Mouse (Mus musculus) forebrain, postnatal 0 days (tissue): ENCODE results near the gene Trrap. TPM values are rescaled to one million over a fixed set of nuclear protein-coding genes. Genes with fewer than 3 reads are reported as not detected.

ENCODE experiments used
- ATAC-seq: fragments of 200-750 bp; cut with Nextera tagmentation; 2 replicates; pipeline ENCODE4 v1.8.0; 2017; ENCODE audit warnings: mild to moderate bottlenecking, moderate library complexity
- DNase-seq: peaks from one replicate; pipeline ENCODE4 v3.0.0-alpha.2; 2015
- H3K27ac ChIP-seq: fragments of 300-500 bp; sonication (generic); 2 replicates; pipeline ENCODE4 v1.5.1; 2014; ENCODE audit warnings: low read depth, mild to moderate bottlenecking, antibody characterized with exemption, low read length, moderate library complexity, mixed read lengths
- H3K27me3 ChIP-seq: fragments of 300-500 bp; sonication (generic); 2 replicates; pipeline ENCODE4 v1.6.1; 2014; ENCODE audit warnings: mild to moderate bottlenecking, low read length, mixed read lengths; ENCODE audit not compliant: insufficient read depth
- H3K36me3 ChIP-seq: fragments of 300-500 bp; sonication (generic); 2 replicates; pipeline ENCODE4 v1.6.1; 2014; ENCODE audit warnings: mild to moderate bottlenecking, moderate library complexity; ENCODE audit not compliant: insufficient read depth
- H3K4me1 ChIP-seq: fragments of 300-500 bp; sonication (generic); 2 replicates; pipeline ENCODE4 v1.6.1; 2014; ENCODE audit warnings: antibody characterized with exemption; ENCODE audit not compliant: insufficient read depth
- H3K4me2 ChIP-seq: fragments of 300-500 bp; sonication (generic); 2 replicates; pipeline ENCODE4 v1.6.1; 2014; ENCODE audit warnings: low read depth, mild to moderate bottlenecking, moderate library complexity
- H3K4me3 ChIP-seq: fragments of 300-500 bp; sonication (generic); 2 replicates; pipeline ENCODE4 v1.5.1; 2014; ENCODE audit warnings: low read depth, low read length, mixed read lengths
- H3K9ac ChIP-seq: fragments of 300-500 bp; sonication (generic); 2 replicates; pipeline ENCODE4 v1.6.1; 2014; ENCODE audit warnings: mild to moderate bottlenecking
- H3K9me3 ChIP-seq: fragments of 300-500 bp; sonication (generic); 2 replicates; pipeline ENCODE4 v1.6.1; 2016; ENCODE audit warnings: low read length
- CTCF ChIP-seq: sonication (generic); IDR thresholded peaks from 2 replicates; pipeline ENCODE4 v1.5.1; 2016; ENCODE audit warnings: antibody characterized with exemption, control low read depth, low read depth
- WGBS: fragments of 180-500 bp; shearing (Covaris S2); extraction: QIAGEN DNeasy Blood & Tissue Kit; methylation state at CpG from one replicate; pipeline ENCODE4 v1.1.7; 2014; 5-methylcytosine and 5-hydroxymethylcytosine counted together
- polyA plus RNA-seq: library from polyadenylated mRNA; unstranded; fragments of >200 nt; fragmentation: Nextera tagmentation; extraction: Ambion mirVana; gene quantifications from 2 replicates; pipeline ENCODE4 v1.2.1, GENCODE M21; 2015
- total RNA-seq: library from RNA; depleted of rRNA; stranded (reverse); fragments of >200 nt; gene quantifications from 2 replicates; pipeline ENCODE4 v1.2.3, GENCODE M21; 2014

Gene Trrap
- total and polyA plus RNA-seq, 2 experiments from 2014 or later = 47.1 to 125 TPM

DNA sequence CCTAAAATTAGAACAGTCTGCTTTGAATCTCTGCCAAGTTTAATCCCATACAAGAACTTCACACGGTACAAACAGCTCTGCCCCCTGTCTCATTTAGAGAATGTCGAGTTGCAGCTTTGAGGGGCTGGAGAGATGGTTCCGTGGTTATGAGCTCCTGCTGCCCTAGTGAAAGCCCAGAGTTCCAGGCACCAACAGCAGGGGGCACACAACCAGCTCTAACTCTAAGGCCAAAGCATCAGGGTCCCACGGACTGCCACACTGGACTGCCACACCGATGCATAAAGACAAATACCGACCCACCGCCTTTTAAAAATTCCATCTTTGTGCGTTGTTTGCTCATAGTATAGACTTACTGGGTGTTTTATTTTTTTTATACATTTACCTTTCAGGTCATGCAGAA lies 99.4 kb downstream of the Trrap start:
- no peak overlapping the region for H3K27ac ChIP-seq
- no peaks in the 10 kb centered on the region for H3K36me3 ChIP-seq
- peak; percentile 26 for DNase-seq
- no peaks in the 10 kb centered on the region for H3K4me1 ChIP-seq
- H3K27me3 ChIP-seq = no peaks in the 10 kb centered on the region
- no peak overlapping the region for H3K4me3 ChIP-seq
- 63% methylated on average over 8 of the region's 8 CpGs for WGBS
- peak; percentile 55 for TF ChIP-seq CTCF
- no peak overlapping the region for H3K4me2 ChIP-seq
- ATAC-seq = peak; percentile 45; the same call in 1 of the 2 replicates
- no peak overlapping the region for H3K9ac ChIP-seq
- H3K9me3 ChIP-seq = no peaks in the 10 kb centered on the region

DNA sequence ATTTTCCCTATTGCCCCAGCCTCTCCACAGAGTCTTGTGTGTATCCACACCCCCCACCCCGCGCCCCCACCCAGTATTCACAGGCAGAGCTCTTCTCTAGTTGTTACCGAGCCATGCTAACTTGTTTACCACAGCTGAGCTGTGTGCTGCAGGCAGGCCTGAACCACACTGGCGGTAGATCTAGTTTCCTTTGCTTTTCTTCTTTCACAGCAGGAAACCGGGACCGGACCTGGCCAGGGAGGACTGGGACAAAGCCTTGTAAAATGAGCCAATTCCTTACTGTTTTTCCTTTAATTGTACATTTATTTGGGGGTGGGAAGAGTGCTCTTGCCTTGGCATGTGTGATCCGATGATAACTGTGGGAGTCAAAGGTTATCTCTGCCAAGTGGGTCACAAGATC lies 101.9 kb downstream of the Trrap start:
- Histone ChIP-seq H3K9me3 (no peaks in the 10 kb centered on the region), H3K4me3 (no peak overlapping the region), H3K36me3 (no peaks in the 10 kb centered on the region), H3K27me3 (no peaks in the 10 kb centered on the region), H3K4me2 (no peak overlapping the region), H3K27ac (no peak overlapping the region), H3K9ac (no peak overlapping the region), H3K4me1 (no peaks in the 10 kb centered on the region)
- TF ChIP-seq CTCF = no peak
- DNase-seq (no peak), ATAC-seq (no peak)
- WGBS = 49% methylated on average over 7 of the region's 7 CpGs

- Histone ChIP-seq H3K9ac (no peak overlapping the region), H3K4me2 (no peak overlapping the region), H3K27ac (no peak overlapping the region), H3K27me3 (no peaks in the 10 kb centered on the region), H3K9me3 (no peaks in the 10 kb centered on the region), H3K4me3 (no peak overlapping the region), H3K36me3 (no peaks in the 10 kb centered on the region), H3K4me1 (no peaks in the 10 kb centered on the region)
- ATAC-seq = no peak
- WGBS = 80% methylated on average over 7 of the region's 7 CpGs
- DNase-seq = no peak
- TF ChIP-seq CTCF = no peak
Measured at GRCm38 (mm10) chr5:144870782-144871181, 103.2 kb downstream of the Trrap start.

DNA sequence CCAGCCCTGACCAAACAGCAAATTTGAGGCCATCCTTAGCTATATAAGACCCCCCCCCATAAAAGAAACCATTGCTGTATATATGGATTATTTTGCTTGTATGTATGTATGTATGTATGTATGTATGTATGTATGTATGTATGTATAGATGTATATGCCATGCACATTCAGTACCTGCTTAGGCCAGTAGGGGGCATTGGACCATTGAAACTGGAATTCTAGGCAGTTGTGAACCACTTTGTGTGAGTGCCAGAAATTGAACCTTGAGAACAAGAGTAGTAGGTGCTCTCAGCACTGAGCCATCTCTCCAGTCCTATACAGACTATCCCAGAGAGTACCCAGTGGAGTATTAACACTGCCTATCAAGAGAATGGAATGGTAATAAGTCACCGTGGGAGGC lies 104.2 kb downstream of the Trrap start:
- 97% methylated on average over 1 of the region's 1 CpGs for WGBS
- Histone ChIP-seq H3K4me1 (no peaks in the 10 kb centered on the region), H3K9ac (no peak overlapping the region), H3K9me3 (no peaks in the 10 kb centered on the region), H3K27me3 (no peaks in the 10 kb centered on the region), H3K27ac (no peak overlapping the region), H3K36me3 (0 out of 2 replicates have a peak, but pooled peaks cover 2% of the 10 kb centered on the region), H3K4me2 (no peak overlapping the region), H3K4me3 (no peak overlapping the region)
- peak; percentile 54 for TF ChIP-seq CTCF
- DNase-seq (no peak), ATAC-seq (no peak)

DNA sequence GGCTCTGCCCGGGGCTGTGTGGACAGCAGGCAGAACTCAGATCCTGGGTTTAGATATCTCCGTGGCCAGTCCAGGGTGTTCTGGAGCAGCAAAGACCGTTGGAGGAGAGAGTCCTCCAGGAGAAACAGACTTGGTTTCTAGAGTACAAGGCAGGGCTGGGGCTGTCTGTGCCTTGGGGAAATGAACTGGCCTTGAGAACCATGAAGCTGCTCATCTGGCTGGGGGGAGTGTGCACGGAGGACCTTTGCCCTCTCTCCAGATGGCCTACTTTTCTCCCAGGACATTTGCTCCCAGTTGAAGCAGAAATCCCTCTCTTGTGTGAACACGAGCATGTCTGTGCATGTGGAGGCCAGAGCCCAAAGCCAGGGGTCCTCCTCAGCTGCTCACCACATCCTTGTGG lies 104.8 kb downstream of the Trrap start:
- Histone ChIP-seq H3K36me3 (peaks cover 7% of the 10 kb centered on the region; the same call in 1 of the 2 replicates), H3K27ac (no peak overlapping the region), H3K27me3 (no peaks in the 10 kb centered on the region), H3K4me1 (no peaks in the 10 kb centered on the region), H3K9ac (no peak overlapping the region), H3K4me2 (no peak overlapping the region), H3K9me3 (no peaks in the 10 kb centered on the region), H3K4me3 (no peak overlapping the region)
- DNase-seq (no peak), ATAC-seq (no peak)
- no peak for TF ChIP-seq CTCF
- 88% methylated on average over 5 of the region's 5 CpGs for WGBS

- no peaks in the 10 kb centered on the region for H3K4me1 ChIP-seq
- no peak overlapping the region for H3K4me2 ChIP-seq
- H3K27me3 ChIP-seq = no peaks in the 10 kb centered on the region
- H3K36me3 ChIP-seq = peaks cover 11% of the 10 kb centered on the region
- H3K27ac ChIP-seq = no peak overlapping the region
- no peak overlapping the region for H3K9ac ChIP-seq
- TF ChIP-seq CTCF = no peak
- H3K9me3 ChIP-seq = no peaks in the 10 kb centered on the region
- no peak overlapping the region for H3K4me3 ChIP-seq
- 82% methylated on average over 3 of the region's 3 CpGs for WGBS
- no peak for DNase-seq
- no peak for ATAC-seq
Measured at GRCm38 (mm10) chr5:144872867-144873266, 105.3 kb downstream of the Trrap start.

DNA sequence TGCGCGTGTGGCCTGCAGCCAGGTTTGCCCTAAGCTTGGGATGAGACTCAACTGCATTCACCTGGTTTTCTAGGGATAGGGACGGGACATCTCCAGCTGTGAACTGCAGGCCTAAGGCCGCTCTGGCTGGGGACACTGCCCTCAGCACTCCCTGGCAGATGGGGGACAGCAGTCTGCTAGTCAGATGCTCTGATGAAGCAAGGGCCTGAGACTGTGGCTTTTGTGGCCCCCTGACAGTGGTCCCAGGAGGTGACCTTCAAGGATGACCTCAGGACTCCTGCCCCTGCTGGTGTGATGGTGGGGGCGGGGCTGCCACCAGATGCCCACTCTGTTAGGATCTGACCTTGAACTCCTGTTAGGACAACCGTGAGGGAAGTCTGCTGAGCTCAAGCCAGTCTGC lies 107.7 kb downstream of the Trrap start:
- peaks cover 28% of the 10 kb centered on the region for H3K36me3 ChIP-seq
- H3K27ac ChIP-seq = no peak overlapping the region
- no peak for TF ChIP-seq CTCF
- H3K4me3 ChIP-seq = no peak overlapping the region
- H3K9ac ChIP-seq = no peak overlapping the region
- DNase-seq (no peak), ATAC-seq (no peak)
- H3K4me2 ChIP-seq = no peak overlapping the region
- WGBS = 90% methylated on average over 6 of the region's 6 CpGs
- H3K9me3 ChIP-seq = no peaks in the 10 kb centered on the region
- no peaks in the 10 kb centered on the region for H3K27me3 ChIP-seq
- H3K4me1 ChIP-seq = no peaks in the 10 kb centered on the region

DNA sequence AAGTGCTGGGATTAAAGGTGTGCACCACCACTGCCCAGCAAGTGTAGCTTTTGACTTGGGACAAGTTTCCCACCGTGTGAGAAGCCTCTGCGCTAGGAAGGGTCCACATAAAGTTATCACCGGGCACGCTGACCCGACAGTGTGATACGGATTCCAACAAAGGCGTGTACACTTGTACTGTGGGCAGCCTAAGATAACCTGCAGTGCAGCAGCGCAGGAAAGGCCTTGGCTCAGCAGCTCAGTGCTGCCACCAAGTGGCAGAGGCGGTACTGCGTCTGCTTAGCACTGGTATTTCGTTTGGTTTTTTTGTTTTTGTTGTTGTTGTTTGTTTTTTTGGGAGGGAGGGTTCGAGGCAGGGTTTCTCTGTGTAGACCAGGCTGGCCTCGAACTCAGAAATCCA lies 108.4 kb downstream of the Trrap start:
- no peaks in the 10 kb centered on the region for H3K27me3 ChIP-seq
- no peak overlapping the region for H3K4me3 ChIP-seq
- H3K9me3 ChIP-seq = no peaks in the 10 kb centered on the region
- peak; percentile 79 for DNase-seq
- no peak overlapping the region for H3K27ac ChIP-seq
- 11% methylated on average over 13 of the region's 13 CpGs for WGBS
- no peak overlapping the region for H3K4me2 ChIP-seq
- H3K4me1 ChIP-seq = no peaks in the 10 kb centered on the region
- peaks cover 35% of the 10 kb centered on the region for H3K36me3 ChIP-seq
- peak; percentile 97 for TF ChIP-seq CTCF
- peak; percentile 56; the same call in 1 of the 2 replicates for ATAC-seq
- no peak overlapping the region for H3K9ac ChIP-seq
